Mouse (Mus musculus) retina, adult 2 months (tissue): ENCODE results near the gene Trpv5.

Source experiments
- DNase-seq: peaks from one replicate; pipeline ENCODE4 v3.0.0-alpha.2; 2012; ENCODE audit warnings: low read depth, low spot score

Trpv5 gene

GRCm38 (mm10) chr6:41680669-41681068, at the start of gene Trpv5:
Gene Trpv5, minus strand, starts transcription at chr6:41680769.
- DNase-seq, result no peak

- no peak for DNase-seq
These were observed 47.5 kb upstream of the Trpv5 start for GRCm38 (mm10) chr6:41727989-41728609.

- no peak for DNase-seq
These were observed 40.9 kb upstream of the Trpv5 start for GRCm38 (mm10) chr6:41721430-41721829.

GRCm38 (mm10) chr6:41710281-41710680, 29.7 kb upstream of the Trpv5 start:
- DNase-seq, result no peak

- DNase-seq, result no peak
These were observed 25.7 kb upstream of the Trpv5 start for GRCm38 (mm10) chr6:41706275-41706674.

DNA sequence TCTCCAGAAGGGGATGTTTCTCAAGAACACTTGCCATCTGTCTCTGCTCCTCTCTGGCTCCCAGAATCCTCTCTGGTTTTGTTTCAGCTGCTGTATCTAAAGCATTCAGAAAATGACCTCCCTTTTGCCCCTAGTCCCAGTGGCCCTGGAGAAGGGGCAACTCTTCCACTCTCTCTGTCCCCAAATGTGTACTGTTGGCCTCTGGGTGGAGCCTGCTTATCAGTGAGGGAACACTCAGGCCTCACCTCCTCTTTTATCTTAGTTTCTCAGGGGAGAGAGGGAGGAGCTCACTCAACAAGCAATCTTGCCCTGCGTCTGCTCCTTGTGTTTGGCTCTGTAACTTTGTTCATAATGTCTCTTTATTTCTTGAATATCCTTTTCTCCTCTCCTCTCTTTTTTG, 23.6 kb upstream of the Trpv5 start, which contains the start of gene Kel:
Gene Kel, minus strand, starts transcription at position 217 of the 400 bp plus-strand sequence.
- no peak for DNase-seq

- no peak for DNase-seq
These were observed 22.4 kb upstream of the Trpv5 start for GRCm38 (mm10) chr6:41702928-41703327.

DNA sequence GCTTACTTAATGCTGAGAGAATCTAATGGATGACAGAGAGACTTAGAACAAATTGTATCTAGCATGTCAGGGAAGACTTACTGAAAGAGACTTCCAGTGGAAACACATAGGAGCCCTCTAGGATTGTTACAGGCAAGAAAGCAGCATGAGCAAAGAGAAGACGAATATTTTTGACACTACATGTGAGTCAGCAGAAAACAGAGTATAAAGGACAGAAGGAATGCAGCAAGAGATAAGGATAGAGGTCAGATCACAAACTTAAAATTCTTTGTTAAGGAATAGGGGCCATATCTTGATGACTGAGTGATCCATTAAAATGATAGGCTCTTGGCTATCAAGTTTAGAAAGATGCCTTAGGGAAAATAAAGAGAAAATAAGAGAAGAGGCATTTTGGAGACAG, 20.7 kb upstream of the Trpv5 start:
- DNase-seq, result no peak

DNA sequence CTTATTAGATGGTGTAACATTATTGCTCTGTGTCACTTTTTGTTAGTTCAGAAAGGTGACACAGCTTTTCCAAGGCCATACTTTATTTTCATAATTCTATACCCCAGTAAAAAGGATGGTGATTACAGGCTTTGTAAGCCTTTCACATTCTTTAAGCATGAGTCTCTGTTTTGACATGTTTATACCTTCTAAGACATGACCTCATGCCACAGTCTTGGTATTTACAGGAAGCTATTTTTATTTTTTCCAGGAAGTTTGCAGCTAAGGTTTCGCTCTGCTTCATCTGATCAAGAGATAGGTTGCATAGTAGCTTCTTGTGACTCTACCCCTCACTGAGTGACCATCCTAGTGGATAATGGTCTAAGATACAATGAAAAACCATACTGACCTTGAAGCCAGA, 13.8 kb upstream of the Trpv5 start:
- DNase-seq, result no peak

GRCm38 (mm10) chr6:41692200-41692599, 11.6 kb upstream of the Trpv5 start:
- DNase-seq, result no peak

DNA sequence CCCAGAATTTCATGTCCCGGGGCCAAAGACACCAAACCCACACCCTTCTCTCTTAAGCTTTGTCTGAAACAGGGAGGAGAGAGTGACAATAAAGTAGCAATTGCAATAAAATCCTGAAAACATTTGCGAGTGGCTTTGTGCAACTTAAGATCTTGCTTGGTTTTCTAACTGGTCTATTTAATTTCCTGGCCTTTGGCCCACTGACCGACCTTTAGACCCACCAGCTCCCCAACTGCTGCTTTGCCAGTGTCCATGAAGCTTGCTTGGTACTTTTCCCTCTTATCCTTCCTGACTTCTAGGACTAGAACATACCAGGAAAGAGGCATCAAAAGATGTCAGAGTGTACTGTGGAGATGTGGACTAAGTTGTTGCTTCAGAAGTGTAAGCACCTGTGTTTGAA, 5.0 kb upstream of the Trpv5 start:
- no peak for DNase-seq

GRCm38 (mm10) chr6:41684911-41685310, 4.3 kb upstream of the Trpv5 start:
- DNase-seq, result no peak

GRCm38 (mm10) chr6:41684131-41684530, 3.6 kb upstream of the Trpv5 start, which contains the start of gene Llcfc1:
Gene Llcfc1, plus strand, starts transcription at chr6:41684431.
- no peak for DNase-seq

GRCm38 (mm10) chr6:41681656-41682055, 1.1 kb upstream of the Trpv5 start:
- no peak for DNase-seq

GRCm38 (mm10) chr6:41676530-41676929, 4.0 kb downstream of the Trpv5 start:
- DNase-seq, result no peak

DNA sequence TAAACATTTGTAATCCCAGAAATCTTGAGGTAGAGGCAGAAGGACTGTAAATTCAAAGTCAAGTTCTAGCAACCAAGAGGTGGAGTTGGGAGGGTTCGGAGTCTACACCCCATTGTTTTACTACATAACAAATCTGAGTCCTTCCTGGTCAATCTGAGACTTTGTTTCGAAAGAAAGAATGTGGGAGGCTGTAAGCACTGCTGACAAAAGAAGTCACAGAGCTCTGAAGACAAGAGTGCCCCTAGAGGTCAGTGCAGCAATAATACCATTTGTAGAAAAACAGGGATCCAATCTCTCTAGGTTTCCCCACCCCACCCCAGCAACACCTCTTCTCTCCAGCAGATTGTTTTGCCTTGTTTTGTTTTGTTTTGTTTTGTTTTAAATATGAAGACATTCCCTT, 18.2 kb downstream of the Trpv5 start:
- DNase-seq, result no peak

DNA sequence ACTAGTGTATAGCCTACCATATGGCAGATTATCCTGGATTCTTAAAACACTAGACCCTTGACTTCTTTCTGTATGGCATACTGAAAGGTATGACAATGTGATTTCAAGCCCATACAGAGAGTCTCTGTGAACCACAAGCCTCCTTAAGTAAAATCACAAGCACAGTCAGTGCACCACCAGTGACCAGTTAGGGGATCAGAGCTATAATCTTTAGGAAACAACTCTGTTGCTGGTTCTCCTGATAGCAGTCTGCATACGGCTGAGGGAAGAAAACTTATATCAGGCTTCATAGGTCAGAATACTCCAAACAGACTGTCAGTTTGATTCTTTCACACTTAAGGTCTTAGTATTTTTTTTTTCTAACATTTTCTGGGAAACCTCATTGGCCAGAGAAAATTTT, 22.1 kb downstream of the Trpv5 start:
- DNase-seq, result no peak

- no peak for DNase-seq
These were observed 25.9 kb downstream of the Trpv5 start for GRCm38 (mm10) chr6:41654648-41655047.

GRCm38 (mm10) chr6:41653173-41653572, 27.4 kb downstream of the Trpv5 start:
- no peak for DNase-seq

GRCm38 (mm10) chr6:41646672-41647071, 33.9 kb downstream of the Trpv5 start:
- DNase-seq, result no peak

DNA sequence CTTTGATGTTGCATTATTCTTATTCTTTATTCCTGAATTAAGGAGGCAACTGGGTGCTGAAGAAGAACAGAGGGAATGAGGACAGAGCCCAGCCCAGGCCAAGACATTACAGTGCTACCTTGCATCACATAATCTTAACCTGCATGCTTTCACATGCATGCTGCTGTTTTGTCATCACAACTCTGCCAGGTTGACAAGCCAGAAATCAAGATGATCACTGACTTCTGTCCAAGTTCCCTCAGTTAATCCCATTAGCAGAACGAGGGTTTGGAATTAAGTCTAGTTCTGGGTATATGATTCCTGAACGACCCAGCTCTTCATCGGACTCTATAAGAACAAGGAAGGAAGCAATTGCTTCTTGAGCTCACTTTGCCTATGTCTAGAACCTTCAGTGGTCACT, 34.3 kb downstream of the Trpv5 start:
- no peak for DNase-seq

- no peak for DNase-seq
These were observed 37.3 kb downstream of the Trpv5 start for GRCm38 (mm10) chr6:41643227-41643626.

DNA sequence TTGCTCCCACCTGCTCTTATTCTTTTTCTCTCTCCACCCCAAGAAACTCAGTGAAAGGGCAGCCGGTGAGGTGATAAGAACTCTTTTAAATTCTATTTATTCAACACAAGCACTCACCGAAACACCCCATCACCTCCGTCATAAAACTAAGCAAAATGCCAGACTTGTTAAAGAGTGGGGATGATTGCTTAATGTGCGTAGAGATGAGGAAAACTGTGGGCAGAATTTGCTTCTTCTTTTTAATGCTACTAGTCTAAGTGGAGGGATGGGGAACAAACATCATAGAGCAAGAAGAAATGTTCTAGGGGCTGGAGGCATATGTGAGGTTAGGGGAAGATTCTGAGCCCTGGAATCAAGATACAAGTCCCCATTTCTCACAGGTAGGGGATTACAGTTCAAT, 37.8 kb downstream of the Trpv5 start:
- DNase-seq, result no peak
